Mouse (Mus musculus) heart, embryonic 15.5 days (tissue): ENCODE measurements around the gene Cd300lb. TPM values are rescaled to one million over a fixed set of nuclear protein-coding genes. Genes with fewer than 3 reads are reported as not detected.
"Not testable (repeated sequence)": the region's sequence is repeated elsewhere in the genome, so short reads cannot be mapped to it uniquely, and the experiment has no call there.

Source experiments
- ATAC-seq: fragments of 200-750 bp; cut with Nextera tagmentation; replicated peaks from 2 replicates; pipeline ENCODE4 v1.8.0; 2017; ENCODE audit warnings: low read depth, moderate TSS enrichment; ENCODE audit not compliant: insufficient number of reproducible peaks, insufficient read depth, low FRiP score
- H3K27ac ChIP-seq: fragments of 300-500 bp; sonication (generic); 2 replicates; pipeline ENCODE4 v1.5.1; 2015; ENCODE audit warnings: mild to moderate bottlenecking, inconsistent platforms
- H3K27me3 ChIP-seq: fragments of 300-500 bp; sonication (generic); 2 replicates; pipeline ENCODE4 v1.6.1; 2015; ENCODE audit warnings: inconsistent platforms
- H3K36me3 ChIP-seq: fragments of 300-500 bp; sonication (generic); 2 replicates; pipeline ENCODE4 v1.6.1; 2015; ENCODE audit warnings: mild to moderate bottlenecking, inconsistent platforms
- H3K4me1 ChIP-seq: fragments of 300-500 bp; sonication (generic); replicated peaks from 2 replicates; pipeline ENCODE4 v1.6.1; 2015; ENCODE audit warnings: inconsistent platforms
- H3K4me2 ChIP-seq: fragments of 300-500 bp; sonication (generic); 2 replicates; pipeline ENCODE4 v1.6.1; 2015; ENCODE audit warnings: inconsistent platforms, mild to moderate bottlenecking, moderate library complexity
- H3K4me3 ChIP-seq: fragments of 300-500 bp; sonication (generic); 2 replicates; pipeline ENCODE4 v1.5.1; 2015; ENCODE audit warnings: mild to moderate bottlenecking, inconsistent platforms
- H3K9ac ChIP-seq: fragments of 300-500 bp; sonication (generic); 2 replicates; pipeline ENCODE4 v1.6.1; 2015; ENCODE audit warnings: mild to moderate bottlenecking, inconsistent platforms
- H3K9me3 ChIP-seq: fragments of 300-500 bp; sonication (generic); replicated peaks from 2 replicates; pipeline ENCODE4 v1.6.1; 2016; ENCODE audit warnings: inconsistent platforms
- WGBS: fragments of 180-500 bp; shearing (Covaris S2); methylation state at CpG from one replicate; pipeline ENCODE4 v1.1.7; 2015; ENCODE audit warnings: mixed read lengths; 5-methylcytosine and 5-hydroxymethylcytosine counted together
- polyA plus RNA-seq: library from polyadenylated mRNA; unstranded; fragments of >200 nt; fragmentation: Nextera tagmentation; extraction: Ambion mirVana; gene quantifications from 2 replicates; pipeline ENCODE4 v1.2.1, GENCODE M21; 2015

The Cd300lb gene
- polyA plus RNA-seq, 1 experiment from 2014 or later, result 0.34 TPM

GRCm38 (mm10) chr11:114914978-114915377 lies 19.2 kb downstream of the Cd300lb start:
- no peak overlapping the region for H3K4me2 ChIP-seq

GRCm38 (mm10) chr11:114912847-114913246 lies 21.3 kb downstream of the Cd300lb start:
- Histone ChIP-seq H3K4me2 (no peak overlapping the region), H3K4me1 (peaks cover 9% of the 10 kb centered on the region; the same call in 1 of the 2 replicates), H3K36me3 (no peaks in the 10 kb centered on the region), H3K9ac (no peak overlapping the region), H3K9me3 (no peaks in the 10 kb centered on the region), H3K27me3 (no peaks in the 10 kb centered on the region), H3K4me3 (no peak overlapping the region), H3K27ac (no peak overlapping the region)
- 7% methylated on average over 9 of the region's 9 CpGs for WGBS
- ATAC-seq, result 0 out of 2 replicates have a peak, but pooled peaks have one; percentile 18

More at GRCm38 (mm10) chr11:114914978-114915377, 19.2 kb downstream of the Cd300lb start:
- no peaks in the 10 kb centered on the region for H3K36me3 ChIP-seq
- H3K9me3 ChIP-seq, result no peaks in the 10 kb centered on the region
- H3K9ac ChIP-seq, result no peak overlapping the region
- peaks cover 9% of the 10 kb centered on the region; the same call in 1 of the 2 replicates for H3K4me1 ChIP-seq
- H3K27ac ChIP-seq, result no peak overlapping the region
- WGBS, result 19% methylated on average over 7 of the region's 7 CpGs
- H3K4me3 ChIP-seq, result no peak overlapping the region
- no peak for ATAC-seq
- no peaks in the 10 kb centered on the region for H3K27me3 ChIP-seq

- H3K27ac ChIP-seq, H3K27me3 ChIP-seq, H3K9me3 ChIP-seq, H3K36me3 ChIP-seq, H3K4me2 ChIP-seq, ATAC-seq, H3K9ac ChIP-seq, H3K4me3 ChIP-seq, H3K4me1 ChIP-seq: not testable (repeated sequence)
- 37% methylated on average over 3 of the region's 3 CpGs for WGBS
These were observed 24.6 kb downstream of the Cd300lb start for GRCm38 (mm10) chr11:114909538-114909937.

- H3K4me3 ChIP-seq, result no peak overlapping the region
- H3K4me2 ChIP-seq, result no peak overlapping the region
- H3K4me1 ChIP-seq, result no peaks in the 10 kb centered on the region
- no peak for ATAC-seq
- 40% methylated on average over 4 of the region's 4 CpGs for WGBS
- no peaks in the 10 kb centered on the region for H3K36me3 ChIP-seq
- H3K27me3 ChIP-seq, result no peaks in the 10 kb centered on the region
- H3K27ac ChIP-seq, result no peak overlapping the region
- no peaks in the 10 kb centered on the region for H3K9me3 ChIP-seq
- no peak overlapping the region for H3K9ac ChIP-seq
These were observed 26.1 kb downstream of the Cd300lb start for GRCm38 (mm10) chr11:114908086-114908485.

- Histone ChIP-seq H3K36me3 (no peaks in the 10 kb centered on the region), H3K9me3 (no peaks in the 10 kb centered on the region), H3K4me1 (no peaks in the 10 kb centered on the region), H3K4me3 (no peak overlapping the region), H3K27ac (no peak overlapping the region), H3K4me2 (no peak overlapping the region), H3K27me3 (no peaks in the 10 kb centered on the region), H3K9ac (no peak overlapping the region)
- ATAC-seq, result no peak
- 65% methylated on average over 4 of the region's 4 CpGs for WGBS
These were observed 26.6 kb downstream of the Cd300lb start for GRCm38 (mm10) chr11:114907567-114907966.

GRCm38 (mm10) chr11:114903224-114903623 lies 31.0 kb downstream of the Cd300lb start:
- Histone ChIP-seq H3K4me3 (no peak overlapping the region), H3K9ac (no peak overlapping the region), H3K36me3 (no peaks in the 10 kb centered on the region), H3K4me2 (no peak overlapping the region), H3K27ac (no peak overlapping the region), H3K9me3 (no peaks in the 10 kb centered on the region), H3K4me1 (no peaks in the 10 kb centered on the region), H3K27me3 (no peaks in the 10 kb centered on the region)
- WGBS, result 62% methylated on average over 4 of the region's 4 CpGs
- no peak for ATAC-seq

- 33% methylated on average over 1 of the region's 1 CpGs for WGBS
- H3K27me3 ChIP-seq, result no peaks in the 10 kb centered on the region
- no peak overlapping the region for H3K27ac ChIP-seq
- H3K4me1 ChIP-seq, result no peaks in the 10 kb centered on the region
- H3K9me3 ChIP-seq, result no peaks in the 10 kb centered on the region
- no peak overlapping the region for H3K4me2 ChIP-seq
- no peak overlapping the region for H3K4me3 ChIP-seq
- H3K9ac ChIP-seq, result no peak overlapping the region
- H3K36me3 ChIP-seq, result no peaks in the 10 kb centered on the region
- no peak for ATAC-seq
These were observed 36.2 kb downstream of the Cd300lb start for GRCm38 (mm10) chr11:114898026-114898425.

- no peak for ATAC-seq
- WGBS, result 68% methylated on average over 3 of the region's 3 CpGs
- Histone ChIP-seq H3K9me3 (no peaks in the 10 kb centered on the region), H3K9ac (no peak overlapping the region), H3K4me3 (no peak overlapping the region), H3K36me3 (no peaks in the 10 kb centered on the region), H3K27me3 (no peaks in the 10 kb centered on the region), H3K4me2 (no peak overlapping the region), H3K27ac (no peak overlapping the region), H3K4me1 (no peaks in the 10 kb centered on the region)
These were observed 38.1 kb downstream of the Cd300lb start for GRCm38 (mm10) chr11:114896085-114896484.

- no peak overlapping the region for H3K9ac ChIP-seq
- ATAC-seq, result no peak
These were observed 43.6 kb downstream of the Cd300lb start for GRCm38 (mm10) chr11:114890542-114890941.

GRCm38 (mm10) chr11:114889991-114890518 lies 44.1 kb downstream of the Cd300lb start, which contains the start of gene Cd300a:
TSS of gene Cd300a (plus strand) at chr11:114890041.
- Histone ChIP-seq H3K9ac (no peak within 1 kb of the TSS), H3K9me3 (no peaks in the 10 kb centered on the region), H3K4me3 (no peak within 1 kb of the TSS), H3K36me3 (no peaks in the 10 kb centered on the region), H3K4me1 (0 out of 2 replicates have a peak, but pooled peaks cover under 1% of the 10 kb centered on the region), H3K27ac (no peak within 1 kb of the TSS), H3K27me3 (no peaks in the 10 kb centered on the region), H3K4me2 (no peak within 1 kb of the TSS)
- ATAC-seq, result no peak
- 72% methylated on average over 18 of the region's 18 CpGs for WGBS

More at GRCm38 (mm10) chr11:114890542-114890941, 43.6 kb downstream of the Cd300lb start:
- Histone ChIP-seq H3K4me1 (no peaks in the 10 kb centered on the region), H3K27me3 (no peaks in the 10 kb centered on the region), H3K9me3 (no peaks in the 10 kb centered on the region), H3K4me2 (no peak overlapping the region), H3K27ac (no peak overlapping the region), H3K4me3 (no peak overlapping the region), H3K36me3 (no peaks in the 10 kb centered on the region)
- WGBS, result 55% methylated on average over 5 of the region's 5 CpGs

- Histone ChIP-seq H3K27ac (peak overlapping the region; percentile 36; the same call in 1 of the 2 replicates), H3K9ac (no peak overlapping the region), H3K9me3 (no peaks in the 10 kb centered on the region), H3K36me3 (no peaks in the 10 kb centered on the region), H3K4me3 (no peak overlapping the region), H3K27me3 (no peaks in the 10 kb centered on the region), H3K4me2 (no peak overlapping the region), H3K4me1 (peaks cover 9% of the 10 kb centered on the region; the same call in 1 of the 2 replicates)
- no peak for ATAC-seq
- 68% methylated on average over 4 of the region's 4 CpGs for WGBS
These were observed 49.6 kb downstream of the Cd300lb start for GRCm38 (mm10) chr11:114884380-114885100.
